Mouse (Mus musculus) heart, postnatal 0 days (tissue): ENCODE results near the gene Vasn.

Source experiments
- CTCF ChIP-seq: IDR thresholded peaks from 2 replicates; pipeline ENCODE4 v1.5.1; 2016; ENCODE audit warnings: antibody characterized with exemption, control low read depth, low read depth
- EP300 ChIP-seq: IDR thresholded peaks from 2 replicates; pipeline ENCODE4 v1.6.1; 2016; ENCODE audit warnings: antibody characterized with exemption, low read depth

- no peak for TF ChIP-seq CTCF
- no peak for TF ChIP-seq EP300
Observed at GRCm38 (mm10) chr16:4604293-4604837, 35.4 kb upstream of the Vasn start.
